Mouse (Mus musculus) kidney, adult 2 months (tissue): ENCODE measurements around the gene Olfr1413.

Experiments used
- CTCF ChIP-seq: fragments of 200-500 bp; conservative IDR thresholded peaks from 2 replicates; pipeline ENCODE4 v1.5.1; 2011; ENCODE audit warnings: low read depth, mild to moderate bottlenecking, control low read depth, low read length, moderate library complexity, mixed read lengths; ENCODE audit not compliant: insufficient read depth, insufficient read length
- POLR2A ChIP-seq: fragments of 200-500 bp; IDR thresholded peaks from one replicate; pipeline ENCODE4 v1.6.1; 2011; ENCODE audit warnings: low read depth, low read length, control low read depth

- TF ChIP-seq CTCF (no peak), POLR2A (no peak)
These were observed 36.6 kb downstream of the Olfr1413 start for GRCm38 (mm10) chr1:92607711-92608110.
